Mouse (Mus musculus) hindbrain, embryonic 12.5 days (tissue): Measurements from ENCODE around the gene Zfp971. TPM values are rescaled to one million over a fixed set of nuclear protein-coding genes. Genes with fewer than 3 reads are reported as not detected.
"Not testable (repeated sequence)": the region's sequence is repeated elsewhere in the genome, so short reads cannot be mapped to it uniquely, and the experiment has no call there.

Experiments used
- ATAC-seq: fragments of 200-750 bp; cut with Nextera tagmentation; 2 replicates; pipeline ENCODE4 v1.8.0; 2017; ENCODE audit warnings: moderate TSS enrichment; ENCODE audit not compliant: low FRiP score
- H3K27ac ChIP-seq: fragments of 300-500 bp; sonication (generic); 2 replicates; pipeline ENCODE4 v1.5.1; 2016; ENCODE audit warnings: mild to moderate bottlenecking
- H3K27me3 ChIP-seq: fragments of 300-500 bp; sonication (generic); 2 replicates; pipeline ENCODE4 v1.6.1; 2016; ENCODE audit warnings: mild to moderate bottlenecking
- H3K36me3 ChIP-seq: fragments of 300-500 bp; sonication (generic); 2 replicates; pipeline ENCODE4 v1.6.1; 2016; ENCODE audit warnings: mild to moderate bottlenecking
- H3K4me1 ChIP-seq: fragments of 300-500 bp; sonication (generic); 2 replicates; pipeline ENCODE4 v1.6.1; 2016
- H3K4me2 ChIP-seq: fragments of 300-500 bp; sonication (generic); replicated peaks from 2 replicates; pipeline ENCODE4 v1.6.1; 2016; ENCODE audit warnings: mild to moderate bottlenecking
- H3K4me3 ChIP-seq: fragments of 300-500 bp; sonication (generic); 2 replicates; pipeline ENCODE4 v1.5.1; 2016; ENCODE audit warnings: mild to moderate bottlenecking
- H3K9ac ChIP-seq: fragments of 300-500 bp; sonication (generic); 2 replicates; pipeline ENCODE4 v1.6.1; 2016; ENCODE audit warnings: mild to moderate bottlenecking, moderate library complexity
- H3K9me3 ChIP-seq: fragments of 300-500 bp; sonication (generic); replicated peaks from 2 replicates; pipeline ENCODE4 v1.6.1; 2016; ENCODE audit warnings: mild to moderate bottlenecking
- WGBS: fragments of 180-500 bp; shearing (Covaris S2); methylation state at CpG from one replicate; pipeline ENCODE4 v1.1.7; 2016; 5-methylcytosine and 5-hydroxymethylcytosine counted together
- polyA plus RNA-seq: library from polyadenylated mRNA; unstranded; fragments of >200 nt; fragmentation: Nextera tagmentation; extraction: Ambion mirVana; gene quantifications from 2 replicates; pipeline ENCODE4 v1.2.1, GENCODE M21; 2016

The Zfp971 gene
- 13.2 and 14.1 TPM in 2 replicates for polyA plus RNA-seq

DNA sequence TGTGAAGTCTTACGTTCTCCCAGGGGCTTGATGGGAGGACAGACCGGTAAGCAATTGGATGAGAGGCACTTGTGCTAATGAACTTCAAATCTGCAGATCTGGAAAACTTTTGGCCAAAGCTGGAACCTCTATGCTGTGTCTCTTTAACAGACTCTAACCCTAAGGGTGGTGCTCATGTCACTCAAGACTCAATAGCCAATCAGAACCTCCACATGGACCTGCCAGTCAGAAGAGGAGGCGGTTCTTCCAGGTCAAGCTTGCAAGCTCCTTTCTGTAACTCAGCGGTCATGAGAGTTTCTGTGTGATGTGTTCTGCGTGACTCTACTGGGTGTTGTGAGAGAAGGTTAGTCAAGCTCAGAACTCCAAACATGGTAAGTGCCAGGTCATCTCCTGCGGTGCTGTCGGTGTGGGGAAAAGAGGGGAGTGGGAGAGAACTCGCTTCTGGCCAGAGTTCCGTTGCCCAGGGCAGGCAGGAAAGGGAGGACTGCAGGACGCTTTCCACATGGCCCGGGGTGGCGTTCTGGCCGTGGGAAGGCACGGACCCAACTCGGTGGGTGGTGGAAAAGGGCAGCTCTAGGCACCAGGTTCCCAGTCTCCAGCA, at the start of gene Zfp971:
Gene Zfp971, plus strand, starts transcription at position 274 of the 601 bp plus-strand sequence.
- not testable (repeated sequence) for H3K27ac ChIP-seq, ATAC-seq, H3K4me1 ChIP-seq, H3K9me3 ChIP-seq, H3K36me3 ChIP-seq, H3K27me3 ChIP-seq
- H3K4me2 ChIP-seq: peak within 1 kb of the TSS; percentile 54
- H3K4me3 ChIP-seq: peak within 1 kb of the TSS; percentile 59
- peak within 1 kb of the TSS; percentile 69 for H3K9ac ChIP-seq
- WGBS: 4% methylated on average over 15 of the region's 15 CpGs

DNA sequence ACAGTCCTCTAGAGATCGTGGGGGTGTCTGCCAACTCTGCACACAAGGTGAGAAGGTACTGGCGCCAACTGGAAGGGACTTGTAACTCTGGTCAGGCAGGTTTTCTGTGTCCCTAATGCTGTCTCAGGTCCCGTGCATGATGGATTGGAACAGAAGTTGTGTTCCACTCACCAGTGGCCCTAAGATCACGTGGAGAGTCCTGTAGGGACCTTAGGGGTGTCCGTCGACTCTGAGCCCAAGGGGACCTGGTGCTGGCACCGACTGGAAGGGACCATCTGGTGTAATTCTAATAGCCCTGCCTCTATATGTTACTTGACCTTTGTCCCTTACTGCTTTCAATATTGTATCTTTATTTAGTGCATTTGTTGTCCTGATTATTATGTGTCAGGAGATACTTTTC, 48.3 kb upstream of the Zfp971 start:
- H3K36me3 ChIP-seq, H3K27ac ChIP-seq, H3K9me3 ChIP-seq, H3K4me1 ChIP-seq, H3K9ac ChIP-seq, ATAC-seq, H3K27me3 ChIP-seq, H3K4me2 ChIP-seq, H3K4me3 ChIP-seq: not testable (repeated sequence)
- 69% methylated on average over 7 of the region's 7 CpGs for WGBS

DNA sequence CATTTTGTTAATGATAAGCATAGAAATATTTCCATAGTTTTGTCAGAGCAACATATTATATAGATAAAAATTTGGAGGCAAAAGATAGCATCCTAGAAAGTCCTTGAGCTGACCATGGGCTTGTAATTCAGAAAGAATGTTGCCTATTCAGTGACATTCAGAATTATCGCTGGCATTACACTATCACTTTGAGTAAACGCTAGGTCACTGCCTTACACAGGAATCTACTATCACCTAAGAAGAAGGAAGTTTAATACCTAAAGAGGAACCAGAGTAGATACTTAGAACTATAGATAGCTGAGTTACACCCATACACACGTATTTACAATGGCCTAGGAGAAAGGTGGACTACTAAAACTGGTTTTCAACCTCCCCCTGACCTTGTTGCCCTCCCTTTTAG, 3.6 kb upstream of the Zfp971 start:
- H3K27me3 ChIP-seq, H3K4me3 ChIP-seq, H3K9me3 ChIP-seq, H3K36me3 ChIP-seq, H3K9ac ChIP-seq, ATAC-seq, H3K27ac ChIP-seq, H3K4me2 ChIP-seq, H3K4me1 ChIP-seq: not testable (repeated sequence)
- 87% methylated on average over 3 of the region's 3 CpGs for WGBS

DNA sequence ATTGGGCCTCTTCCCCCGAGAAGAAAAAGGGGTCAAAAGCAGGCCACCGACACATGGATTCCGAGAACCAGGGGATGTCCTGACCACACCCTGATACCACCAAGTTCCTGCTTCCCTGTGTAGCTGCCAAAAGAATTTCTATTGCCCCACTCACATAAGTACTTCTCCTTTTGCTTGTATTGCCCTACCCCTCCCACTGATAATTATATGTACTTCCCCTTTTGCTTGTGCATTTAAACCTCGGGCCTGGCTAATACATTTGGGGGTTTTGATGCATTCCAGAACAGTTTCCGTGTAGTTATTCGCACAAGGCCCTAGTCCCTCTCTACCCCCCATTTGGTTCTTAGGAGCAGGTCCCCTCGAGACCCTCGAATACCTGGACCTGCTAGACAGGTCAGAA, 2.3 kb upstream of the Zfp971 start:
- H3K27me3 ChIP-seq: not testable (repeated sequence)
- 92% methylated on average over 8 of the region's 8 CpGs for WGBS

DNA sequence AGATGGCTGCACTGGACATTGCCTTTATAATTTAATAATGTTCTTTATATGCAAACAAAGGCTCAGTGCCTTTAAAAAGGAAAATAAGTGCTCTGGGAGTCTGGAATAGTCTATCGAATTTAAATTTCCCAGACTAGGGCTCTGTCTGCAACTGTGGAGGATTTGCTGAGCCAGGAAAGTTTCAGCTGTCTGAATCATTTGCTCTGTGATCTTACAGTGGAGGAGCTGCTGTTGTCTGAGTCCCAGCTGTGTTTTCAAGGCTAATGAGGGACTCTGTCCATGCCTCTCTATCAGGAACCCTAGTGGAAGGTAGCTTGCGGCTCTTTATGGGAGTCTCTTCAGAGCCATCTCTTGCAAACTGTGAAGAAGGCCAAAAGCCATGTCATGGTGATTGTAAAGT, 777 bp downstream of the Zfp971 start:
- peak overlapping the region; percentile 59 for H3K4me3 ChIP-seq
- ATAC-seq, H3K4me1 ChIP-seq, H3K36me3 ChIP-seq, H3K9me3 ChIP-seq, H3K27me3 ChIP-seq, H3K27ac ChIP-seq: not testable (repeated sequence)
- H3K4me2 ChIP-seq: peak overlapping the region; percentile 54
- peak overlapping the region; percentile 69 for H3K9ac ChIP-seq
- WGBS: 26% methylated on average over 2 of the region's 2 CpGs

More for the DNA sequence above, 2.3 kb upstream of the Zfp971 start:
- not testable (repeated sequence) for H3K36me3 ChIP-seq, H3K4me3 ChIP-seq, ATAC-seq, H3K9me3 ChIP-seq, H3K4me2 ChIP-seq, H3K27ac ChIP-seq, H3K9ac ChIP-seq, H3K4me1 ChIP-seq

DNA sequence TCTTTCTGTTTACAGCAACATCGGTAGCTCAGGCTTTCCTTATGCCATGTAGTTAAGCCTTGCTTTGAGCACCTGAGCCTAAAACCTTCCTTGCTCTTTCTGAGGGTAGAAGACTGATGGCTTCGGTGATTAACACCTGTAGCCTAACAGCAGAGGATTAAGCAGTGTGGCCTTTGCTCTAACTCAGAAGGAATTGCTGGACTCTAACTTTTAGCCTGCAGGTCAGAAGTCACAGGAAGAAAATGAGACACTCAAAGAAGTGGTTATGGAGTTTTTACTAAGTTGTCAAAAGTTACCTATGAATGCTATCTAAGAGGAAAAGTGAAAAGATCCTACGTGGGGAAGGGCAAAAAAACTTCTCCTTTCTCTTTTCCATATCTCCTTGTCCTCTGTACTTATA, 4.5 kb downstream of the Zfp971 start:
- H3K27ac ChIP-seq, ATAC-seq, H3K36me3 ChIP-seq, H3K9ac ChIP-seq, H3K4me2 ChIP-seq, H3K4me1 ChIP-seq, H3K9me3 ChIP-seq, H3K4me3 ChIP-seq, H3K27me3 ChIP-seq: not testable (repeated sequence)
- WGBS: 93% methylated on average over 3 of the region's 3 CpGs

DNA sequence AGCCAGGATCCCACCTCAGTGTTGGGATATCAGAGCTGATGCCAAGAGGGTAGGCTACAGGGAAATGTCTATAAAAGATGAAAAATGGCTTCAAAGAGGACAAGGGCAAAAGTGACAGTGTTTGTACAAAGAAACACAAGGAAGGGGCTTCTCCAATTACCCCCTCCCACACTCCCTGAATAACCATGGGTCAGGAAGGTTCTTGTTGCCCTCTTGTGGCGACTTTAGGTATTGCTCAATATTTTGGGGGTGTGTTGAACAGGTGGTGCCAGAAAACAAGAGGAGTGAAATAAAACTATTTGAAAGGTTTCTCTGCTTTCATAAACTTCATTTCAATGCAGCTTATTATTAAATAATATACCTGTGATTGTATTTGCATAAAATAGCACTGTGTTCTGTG, 35.1 kb downstream of the Zfp971 start:
- Histone ChIP-seq H3K9ac (no peak overlapping the region), H3K27ac (no peak overlapping the region), H3K9me3 (peaks cover 3% of the 10 kb centered on the region), H3K4me2 (no peak overlapping the region), H3K4me1 (no peaks in the 10 kb centered on the region), H3K36me3 (peaks cover 8% of the 10 kb centered on the region), H3K27me3 (no peaks in the 10 kb centered on the region), H3K4me3 (no peak overlapping the region)
- ATAC-seq: no peak
- 4% methylated on average over 1 of the region's 1 CpGs for WGBS

DNA sequence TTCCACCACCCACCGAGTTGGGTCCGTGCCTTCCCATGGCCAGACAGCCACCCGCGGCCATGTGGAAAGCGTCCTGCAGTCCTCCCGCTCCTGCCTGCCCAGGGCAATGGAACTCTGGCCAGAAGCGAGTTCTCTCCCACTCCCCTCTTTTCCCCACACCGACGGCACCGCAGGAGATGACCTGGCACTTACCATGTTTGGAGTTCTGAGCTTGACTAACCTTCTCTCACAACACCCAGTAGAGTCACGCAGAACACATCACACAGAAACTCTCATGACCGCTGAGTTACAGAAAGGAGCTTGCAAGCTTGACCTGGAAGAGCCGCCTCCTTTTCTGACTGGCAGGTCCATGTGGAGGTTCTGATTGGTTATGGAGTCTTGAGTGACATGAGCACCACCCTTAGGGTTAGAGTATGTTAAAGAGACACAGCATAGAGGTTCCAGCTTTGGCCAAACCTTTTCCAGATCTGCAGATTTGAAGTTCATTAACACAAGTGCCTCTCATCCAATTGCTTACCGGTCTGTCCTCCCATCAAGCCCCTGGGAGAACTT, 55.2 kb downstream of the Zfp971 start, which contains the start of gene Zfp931:
Gene Zfp931, minus strand, starts transcription at position 311 of the 552 bp plus-strand sequence.
- WGBS: 0% methylated on average over 7 of the region's 14 CpGs

More for the DNA sequence above, 55.2 kb downstream of the Zfp971 start, which contains the start of gene Zfp931:
- peak within 1 kb of the TSS; percentile 54 for H3K4me2 ChIP-seq
- not testable (repeated sequence) for H3K27ac ChIP-seq, H3K4me1 ChIP-seq, H3K36me3 ChIP-seq, ATAC-seq, H3K9me3 ChIP-seq, H3K27me3 ChIP-seq
- H3K9ac ChIP-seq: peak within 1 kb of the TSS; percentile 38; the same call in 1 of the 2 replicates
- peak within 1 kb of the TSS; percentile 41 for H3K4me3 ChIP-seq

Other genes starting within 250 kb of the Zfp971 start
- 34.5 and 35.5 TPM in 2 replicates for gene Gm14325, start 182.9 kb upstream of the Zfp971 start, polyA plus RNA-seq
- 2.6 and 3.0 TPM in 2 replicates for gene Gm14327, start 126.2 kb upstream of the Zfp971 start, polyA plus RNA-seq
- gene Zfp972, start 97.7 kb upstream of the Zfp971 start, polyA plus RNA-seq: 0.43 and 0.46 TPM in 2 replicates
- 14.3 and 15.9 TPM in 2 replicates for gene Gm14326, start 66.0 kb upstream of the Zfp971 start, polyA plus RNA-seq
- 12.0 and 14.8 TPM in 2 replicates for gene Zfp931, start 55.2 kb downstream of the Zfp971 start, polyA plus RNA-seq
- 17.4 and 20.9 TPM in 2 replicates for gene Phactr3, start 95.7 kb downstream of the Zfp971 start, polyA plus RNA-seq